Mouse (Mus musculus) brain, embryonic 18.5 days (tissue): ENCODE results near the gene Tmem185b.

Experiments used
- DNase-seq: peaks from one replicate; pipeline ENCODE4 v3.0.0-alpha.2; 2012; ENCODE audit warnings: low read depth, low spot score

Tmem185b gene

GRCm38 (mm10) chr1:119503181-119503580, 22.8 kb upstream of the Tmem185b start:
- DNase-seq: no peak

GRCm38 (mm10) chr1:119503808-119504207, 22.2 kb upstream of the Tmem185b start:
- DNase-seq: no peak

- peak; percentile 93 for DNase-seq
Measured at GRCm38 (mm10) chr1:119504260-119505062, 21.5 kb upstream of the Tmem185b start, which contains the start of gene Ralb. Gene Ralb (minus strand): TSS chr1:119504794.

GRCm38 (mm10) chr1:119505951-119506350, 20.0 kb upstream of the Tmem185b start:
- DNase-seq: no peak

- DNase-seq: no peak
Measured at GRCm38 (mm10) chr1:119508548-119508947, 17.4 kb upstream of the Tmem185b start.

- DNase-seq: no peak
Measured at GRCm38 (mm10) chr1:119509474-119509873, 16.5 kb upstream of the Tmem185b start.

GRCm38 (mm10) chr1:119510409-119510808, 15.6 kb upstream of the Tmem185b start:
- no peak for DNase-seq

GRCm38 (mm10) chr1:119510857-119511256, 15.1 kb upstream of the Tmem185b start:
- DNase-seq: no peak

- DNase-seq: no peak
Measured at GRCm38 (mm10) chr1:119518060-119518459, 7.9 kb upstream of the Tmem185b start.

- no peak for DNase-seq
Measured at GRCm38 (mm10) chr1:119518786-119519185, 7.2 kb upstream of the Tmem185b start.

- no peak for DNase-seq
Measured at GRCm38 (mm10) chr1:119519286-119519685, 6.7 kb upstream of the Tmem185b start.

- no peak for DNase-seq
Measured at GRCm38 (mm10) chr1:119521029-119521428, 4.9 kb upstream of the Tmem185b start.

- DNase-seq: no peak
Measured at GRCm38 (mm10) chr1:119521681-119522080, 4.3 kb upstream of the Tmem185b start.

GRCm38 (mm10) chr1:119522726-119523125, 3.2 kb upstream of the Tmem185b start:
- DNase-seq: no peak

- no peak for DNase-seq
Measured at GRCm38 (mm10) chr1:119523369-119523768, 2.6 kb upstream of the Tmem185b start.

- no peak for DNase-seq
Measured at GRCm38 (mm10) chr1:119523826-119524225, 2.1 kb upstream of the Tmem185b start.

GRCm38 (mm10) chr1:119525004-119525444, 936 bp upstream of the Tmem185b start:
- no peak for DNase-seq

- no peak for DNase-seq
Measured at GRCm38 (mm10) chr1:119530941-119531340, 5.0 kb downstream of the Tmem185b start.

- DNase-seq: no peak
Measured at GRCm38 (mm10) chr1:119532165-119532564, 6.2 kb downstream of the Tmem185b start.

- no peak for DNase-seq
Measured at GRCm38 (mm10) chr1:119533093-119533805, 7.3 kb downstream of the Tmem185b start.

- DNase-seq: no peak
Measured at GRCm38 (mm10) chr1:119534341-119534740, 8.4 kb downstream of the Tmem185b start.

GRCm38 (mm10) chr1:119536122-119536521, 10.2 kb downstream of the Tmem185b start:
- no peak for DNase-seq

GRCm38 (mm10) chr1:119537651-119538050, 11.7 kb downstream of the Tmem185b start:
- no peak for DNase-seq
